Mouse (Mus musculus): ENCODE measurements around the gene Gm42674. TPM values are rescaled to one million over a fixed set of nuclear protein-coding genes. Genes with fewer than 3 reads are reported as not detected.

Gene Gm42674
- total RNA-seq (2012; rRNA removed) = not detected in 2 replicates

DNA sequence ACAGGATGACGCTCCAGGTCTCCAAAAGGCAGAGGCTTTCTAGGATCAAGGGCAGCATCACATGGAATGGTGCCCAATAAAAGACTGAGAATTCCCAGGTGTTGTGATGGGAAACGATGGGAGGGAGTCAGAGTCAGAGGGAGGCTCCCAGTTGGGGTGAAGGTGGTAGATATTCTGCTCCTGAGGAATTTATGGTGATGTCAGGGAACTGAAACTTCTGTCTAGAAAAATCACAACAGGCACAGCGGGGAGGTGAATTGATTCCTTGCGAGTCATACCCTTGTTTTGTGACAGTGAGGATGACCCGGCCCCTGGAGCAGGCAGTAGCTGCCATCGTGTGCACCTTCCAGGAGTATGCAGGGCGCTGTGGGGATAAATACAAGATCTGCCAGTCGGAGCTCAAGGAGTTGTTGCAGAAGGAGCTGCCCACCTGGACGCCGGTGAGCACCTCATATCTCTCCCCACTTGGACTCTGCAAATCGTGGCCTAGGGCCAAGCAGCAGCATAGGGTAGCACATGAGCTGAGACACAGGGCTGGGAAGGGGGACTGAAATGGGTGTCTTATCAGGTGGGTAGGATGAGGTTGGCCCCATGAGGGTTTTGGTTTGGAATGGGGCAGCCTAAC, at the start of gene Gm42674:
TSS of gene Gm42674 (plus strand) at position 419 of the 625 bp plus-strand sequence.
- no peaks in the 10 kb centered on the region for H3K36me3 ChIP-seq (ENCODE audit: control insufficient read depth, insufficient read depth, low read length, poor library complexity, severe bottlenecking)
- H3K27ac ChIP-seq (ENCODE audit: insufficient read depth, low read depth, low read length, poor library complexity, severe bottlenecking) = no peak within 1 kb of the TSS
- in situ Hi-C loops (cut with MboI; ENCODE audit: low sequenced_read_pairs in 2 of 2, unreplicated experiment in 2 of 2) = no loop called here
- TF ChIP-seq HCFC1 (IDR thresholded peaks at IDR 0.05; ENCODE audit: borderline replicate concordance, insufficient read depth, low read length) (no peak), ZNF384 (IDR thresholded peaks at IDR 0.05; ENCODE audit: low read depth, low read length) (no peak), ZC3H11A (IDR thresholded peaks at IDR 0.05; ENCODE audit: borderline replicate concordance, low read depth, low read length) (no peak), CHD2 (IDR thresholded peaks at IDR 0.05; ENCODE audit: low read depth, low read length) (no peak)
- H3K4me1 ChIP-seq (ENCODE audit: control insufficient read depth in 2 of 2, insufficient read depth in 2 of 2, low read length in 2 of 2, poor library complexity in 1 of 2) = no peaks in the 10 kb centered on the region
- no peaks in the 10 kb centered on the region for H3K9me3 ChIP-seq (ENCODE audit: control insufficient read depth, insufficient read depth, low read depth, low read length)
- H3K9ac ChIP-seq (ENCODE audit: insufficient read depth, low read depth, low read length, poor library complexity, severe bottlenecking) = no peak within 1 kb of the TSS
- no peak within 1 kb of the TSS for H3K4me3 ChIP-seq (ENCODE audit: insufficient read depth in 1 of 2, low read depth in 1 of 2, low read length in 2 of 2, poor library complexity in 1 of 2, severe bottlenecking in 1 of 2)
- no peak for DNase-seq (ENCODE audit: low read depth, low spot score)

DNA sequence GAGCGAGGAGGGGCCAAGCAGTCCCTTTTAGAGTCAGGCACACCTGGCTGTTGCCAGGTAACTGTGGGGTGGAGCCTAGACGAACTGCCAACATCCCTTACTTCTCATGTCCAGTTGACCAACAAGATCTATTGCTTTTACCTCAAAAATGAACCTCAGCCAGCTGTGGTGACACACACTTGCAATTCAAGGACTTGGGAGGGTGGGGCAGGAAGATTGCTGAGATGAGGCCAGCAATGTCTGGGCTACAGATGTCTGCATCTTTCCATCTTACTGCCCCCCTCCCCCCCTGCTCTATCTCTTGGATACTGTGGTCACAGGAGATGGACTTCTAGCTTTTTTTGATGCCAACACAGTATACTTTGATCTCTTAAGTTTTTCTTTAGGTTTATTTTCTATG, 49.5 kb upstream of the Gm42674 start:
- in situ Hi-C loops (cut with MboI; ENCODE audit: low sequenced_read_pairs in 2 of 2, unreplicated experiment in 2 of 2) = no loop called here

DNA sequence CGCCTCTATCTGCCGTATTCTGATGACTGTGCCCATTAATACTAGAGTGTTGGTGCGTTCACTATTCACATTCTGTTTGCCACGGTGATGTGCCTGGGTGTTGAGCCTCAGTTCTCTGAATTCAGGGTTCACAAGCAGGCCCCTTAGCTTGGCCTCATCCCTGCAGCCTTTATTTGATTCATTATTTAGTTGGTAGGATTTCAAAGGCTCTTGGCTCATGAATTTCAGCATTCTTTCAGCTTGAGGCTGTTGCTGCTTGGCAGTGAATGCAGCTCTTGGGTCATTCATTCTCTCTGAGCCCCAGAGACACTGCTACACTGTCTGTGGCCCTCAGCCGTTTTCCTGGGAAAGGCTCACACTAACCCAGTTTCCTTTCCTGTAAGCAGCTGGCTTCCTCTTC, 45.8 kb upstream of the Gm42674 start:
- in situ Hi-C loops (cut with MboI; ENCODE audit: low sequenced_read_pairs in 2 of 2, unreplicated experiment in 2 of 2) = no loop called here
- TF ChIP-seq ZC3H11A (IDR thresholded peaks at IDR 0.05; ENCODE audit: borderline replicate concordance, low read depth, low read length) = no peak
- no peak for TF ChIP-seq HCFC1 (IDR thresholded peaks at IDR 0.05; ENCODE audit: borderline replicate concordance, insufficient read depth, low read length)
- TF ChIP-seq ZNF384 (IDR thresholded peaks at IDR 0.05; ENCODE audit: low read depth, low read length) = no peak
- TF ChIP-seq MAFK (IDR thresholded peaks at IDR 0.05; ENCODE audit: insufficient read depth, low read depth, low read length) = no peak
- Histone ChIP-seq H3K4me3 (ENCODE audit: insufficient read depth in 1 of 2, low read depth in 1 of 2, low read length in 2 of 2, poor library complexity in 1 of 2, severe bottlenecking in 1 of 2) (no peak overlapping the region), H3K9me3 (ENCODE audit: control insufficient read depth, insufficient read depth, low read depth, low read length) (no peaks in the 10 kb centered on the region), H3K9ac (ENCODE audit: insufficient read depth, low read depth, low read length, poor library complexity, severe bottlenecking) (no peak overlapping the region), H3K27ac (ENCODE audit: insufficient read depth, low read depth, low read length, poor library complexity, severe bottlenecking) (no peak overlapping the region), H3K4me1 (ENCODE audit: control insufficient read depth in 2 of 2, insufficient read depth in 2 of 2, low read length in 2 of 2, poor library complexity in 1 of 2) (no peaks in the 10 kb centered on the region), H3K36me3 (ENCODE audit: control insufficient read depth, insufficient read depth, low read length, poor library complexity, severe bottlenecking) (no peaks in the 10 kb centered on the region)
- DNase-seq (ENCODE audit: low read depth, low spot score) = no peak

More for the DNA sequence above, 49.5 kb upstream of the Gm42674 start:
- Histone ChIP-seq H3K36me3 (ENCODE audit: control insufficient read depth, insufficient read depth, low read length, poor library complexity, severe bottlenecking) (no peaks in the 10 kb centered on the region), H3K4me1 (ENCODE audit: control insufficient read depth in 2 of 2, insufficient read depth in 2 of 2, low read length in 2 of 2, poor library complexity in 1 of 2) (0 out of 4 replicates have a peak, but pooled peaks cover 0 to 1% of the 10 kb centered on the region in 2 experiments), H3K9ac (ENCODE audit: insufficient read depth, low read depth, low read length, poor library complexity, severe bottlenecking) (no peak overlapping the region), H3K9me3 (ENCODE audit: control insufficient read depth, insufficient read depth, low read depth, low read length) (no peaks in the 10 kb centered on the region), H3K4me3 (ENCODE audit: insufficient read depth in 1 of 2, low read depth in 1 of 2, low read length in 2 of 2, poor library complexity in 1 of 2, severe bottlenecking in 1 of 2) (no peak overlapping the region), H3K27ac (ENCODE audit: insufficient read depth, low read depth, low read length, poor library complexity, severe bottlenecking) (no peak overlapping the region)
- no peak for DNase-seq (ENCODE audit: low read depth, low spot score)
- TF ChIP-seq HCFC1 (IDR thresholded peaks at IDR 0.05; ENCODE audit: borderline replicate concordance, insufficient read depth, low read length) (no peak), ZNF384 (IDR thresholded peaks at IDR 0.05; ENCODE audit: low read depth, low read length) (no peak), CHD2 (IDR thresholded peaks at IDR 0.05; ENCODE audit: low read depth, low read length) (no peak), ZC3H11A (IDR thresholded peaks at IDR 0.05; ENCODE audit: borderline replicate concordance, low read depth, low read length) (no peak), MAFK (IDR thresholded peaks at IDR 0.05; ENCODE audit: insufficient read depth, low read depth, low read length) (no peak)

DNA sequence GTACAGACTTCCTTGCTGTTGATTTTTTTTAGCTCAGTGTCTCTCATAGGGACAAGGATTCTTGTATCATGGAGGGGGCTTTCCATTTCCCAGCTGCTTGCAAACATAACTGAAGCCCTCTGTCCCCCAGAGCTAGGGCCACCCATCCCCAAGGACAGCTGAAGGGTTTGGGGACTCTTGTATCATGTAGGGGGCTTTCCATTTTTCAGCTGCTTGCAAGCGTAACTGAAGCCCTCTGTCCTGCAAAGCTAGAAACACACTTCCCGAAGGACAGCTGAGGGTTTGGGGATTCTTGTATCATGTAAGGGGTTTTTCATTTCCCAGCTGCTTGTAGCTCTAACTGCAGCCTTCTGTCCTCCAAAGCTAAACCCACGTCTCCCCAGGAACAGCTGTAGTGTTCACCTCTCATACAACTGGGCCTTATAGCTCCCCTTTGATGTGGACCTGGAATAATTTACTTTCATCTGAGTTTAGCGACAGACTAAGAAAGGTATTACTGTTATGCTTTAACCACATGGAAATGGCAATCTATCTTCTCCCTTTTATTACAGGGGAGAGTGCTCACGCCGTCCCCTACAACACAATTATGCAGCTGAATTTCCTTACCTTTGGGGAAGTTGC, 41.6 kb upstream of the Gm42674 start, which contains the start of gene S100a3:
TSS of gene S100a3 (plus strand) at position 571 of the 621 bp plus-strand sequence.
- Histone ChIP-seq H3K9ac (ENCODE audit: insufficient read depth, low read depth, low read length, poor library complexity, severe bottlenecking) (no peak within 1 kb of the TSS), H3K4me1 (ENCODE audit: control insufficient read depth in 2 of 2, insufficient read depth in 2 of 2, low read length in 2 of 2, poor library complexity in 1 of 2) (no peaks in the 10 kb centered on the region), H3K9me3 (ENCODE audit: control insufficient read depth, insufficient read depth, low read depth, low read length) (no peaks in the 10 kb centered on the region), H3K36me3 (ENCODE audit: control insufficient read depth, insufficient read depth, low read length, poor library complexity, severe bottlenecking) (no peaks in the 10 kb centered on the region), H3K27ac (ENCODE audit: insufficient read depth, low read depth, low read length, poor library complexity, severe bottlenecking) (no peak within 1 kb of the TSS), H3K4me3 (ENCODE audit: insufficient read depth in 1 of 2, low read depth in 1 of 2, low read length in 2 of 2, poor library complexity in 1 of 2, severe bottlenecking in 1 of 2) (no peak within 1 kb of the TSS)
- in situ Hi-C loops (cut with MboI; ENCODE audit: low sequenced_read_pairs in 2 of 2, unreplicated experiment in 2 of 2) = no loop called here
- TF ChIP-seq HCFC1 (IDR thresholded peaks at IDR 0.05; ENCODE audit: borderline replicate concordance, insufficient read depth, low read length) (no peak), ZNF384 (IDR thresholded peaks at IDR 0.05; ENCODE audit: low read depth, low read length) (no peak)
- no peak for DNase-seq (ENCODE audit: low read depth, low spot score)

All from ES-E14 (cell line).